Mouse (Mus musculus) gastrocnemius, postnatal 10 days (tissue): ENCODE measurements at regions not wholly inside any gene's neighbourhood (a gene's known extent, or its start where the extent isn't known, plus 50 kb on each side); places are given as distances from the start of the nearest gene placed in this dataset.
A peak's percentile ranks its signal among the peaks of the same experiment; 100 is the strongest.

ENCODE experiments used
- DNase-seq: peaks from one replicate; pipeline ENCODE4 v3.0.0; 2021; ENCODE audit warnings: mixed read lengths

- DNase-seq = no peak
Measured at GRCm38 (mm10) chr7:69566949-69567348, 799.6 kb downstream of the Nr2f2 start.

- no peak for DNase-seq
Measured at GRCm38 (mm10) chr7:69564432-69564831, 802.1 kb downstream of the Nr2f2 start.

GRCm38 (mm10) chr7:69554776-69555175, 805.7 kb upstream of the Arrdc4 start:
- DNase-seq = no peak

GRCm38 (mm10) chr7:69553981-69554380, 804.9 kb upstream of the Arrdc4 start:
- DNase-seq = no peak

- no peak for DNase-seq
Measured at GRCm38 (mm10) chr7:69536072-69536471, 787.0 kb upstream of the Arrdc4 start.

- no peak for DNase-seq
Measured at GRCm38 (mm10) chr7:69513966-69514365, 764.9 kb upstream of the Arrdc4 start.

- DNase-seq = no peak
Measured at GRCm38 (mm10) chr7:69510389-69510788, 761.3 kb upstream of the Arrdc4 start.

- no peak for DNase-seq
Measured at GRCm38 (mm10) chr7:69493062-69493930, 744.3 kb upstream of the Arrdc4 start.

GRCm38 (mm10) chr7:69490566-69491466, 741.8 kb upstream of the Arrdc4 start:
- DNase-seq = peak; percentile 75

GRCm38 (mm10) chr7:69488630-69489029, 739.6 kb upstream of the Arrdc4 start:
- DNase-seq = no peak

- no peak for DNase-seq
Measured at GRCm38 (mm10) chr7:69487111-69487510, 738.1 kb upstream of the Arrdc4 start.

- no peak for DNase-seq
Measured at GRCm38 (mm10) chr7:69484552-69484951, 735.5 kb upstream of the Arrdc4 start.
